Mouse (Mus musculus) R1 (cell line): ENCODE data around the gene Lrrc15.

Source experiments
- DNase-seq: peaks from one replicate; pipeline ENCODE4 v3.0.0-alpha.2; 2018; ENCODE audit warnings: low read depth, low spot score

Lrrc15 gene

DNA sequence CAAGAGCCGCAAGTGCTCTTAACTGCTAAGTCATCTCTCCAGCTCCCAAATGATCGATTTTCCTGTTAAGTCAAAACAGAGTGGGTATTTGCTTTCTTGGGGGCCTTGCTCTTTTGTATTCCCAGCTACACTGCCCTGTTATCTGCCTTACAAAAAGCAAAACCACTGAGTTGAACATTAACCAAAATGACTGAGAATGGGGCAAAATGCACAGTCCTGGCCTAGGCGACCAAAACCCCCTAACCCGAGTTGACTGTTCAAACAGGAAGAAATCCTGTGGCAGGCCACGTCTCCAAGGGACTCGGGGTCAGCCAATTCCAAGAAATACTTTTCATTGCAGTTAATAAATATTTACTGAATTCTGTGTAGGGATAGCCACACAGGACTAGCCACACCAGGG lies 44.3 kb downstream of the Lrrc15 start:
- DNase-seq, result no peak

GRCm38 (mm10) chr16:30236091-30236699 lies 46.9 kb downstream of the Lrrc15 start:
- peak; percentile 65 for DNase-seq

DNA sequence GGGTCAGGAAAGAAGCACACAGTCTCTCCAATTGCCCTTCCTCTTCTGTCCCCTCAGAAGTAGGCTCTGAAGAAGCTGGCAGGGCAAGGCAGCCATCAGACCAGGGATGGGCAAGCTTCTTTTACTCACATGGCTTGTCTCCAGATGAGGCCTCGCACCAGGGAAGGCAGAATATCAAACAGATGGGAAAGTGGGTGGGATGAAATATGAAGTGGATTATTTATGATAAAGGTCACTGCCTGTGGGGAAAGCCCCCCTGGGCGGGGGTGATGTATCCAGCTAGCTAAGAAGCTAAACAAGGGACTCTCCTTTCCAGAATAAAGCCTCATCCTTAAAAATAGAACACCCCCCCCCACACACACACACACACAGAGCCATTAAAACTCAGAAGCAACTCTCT lies 47.5 kb downstream of the Lrrc15 start:
- DNase-seq, result no peak

DNA sequence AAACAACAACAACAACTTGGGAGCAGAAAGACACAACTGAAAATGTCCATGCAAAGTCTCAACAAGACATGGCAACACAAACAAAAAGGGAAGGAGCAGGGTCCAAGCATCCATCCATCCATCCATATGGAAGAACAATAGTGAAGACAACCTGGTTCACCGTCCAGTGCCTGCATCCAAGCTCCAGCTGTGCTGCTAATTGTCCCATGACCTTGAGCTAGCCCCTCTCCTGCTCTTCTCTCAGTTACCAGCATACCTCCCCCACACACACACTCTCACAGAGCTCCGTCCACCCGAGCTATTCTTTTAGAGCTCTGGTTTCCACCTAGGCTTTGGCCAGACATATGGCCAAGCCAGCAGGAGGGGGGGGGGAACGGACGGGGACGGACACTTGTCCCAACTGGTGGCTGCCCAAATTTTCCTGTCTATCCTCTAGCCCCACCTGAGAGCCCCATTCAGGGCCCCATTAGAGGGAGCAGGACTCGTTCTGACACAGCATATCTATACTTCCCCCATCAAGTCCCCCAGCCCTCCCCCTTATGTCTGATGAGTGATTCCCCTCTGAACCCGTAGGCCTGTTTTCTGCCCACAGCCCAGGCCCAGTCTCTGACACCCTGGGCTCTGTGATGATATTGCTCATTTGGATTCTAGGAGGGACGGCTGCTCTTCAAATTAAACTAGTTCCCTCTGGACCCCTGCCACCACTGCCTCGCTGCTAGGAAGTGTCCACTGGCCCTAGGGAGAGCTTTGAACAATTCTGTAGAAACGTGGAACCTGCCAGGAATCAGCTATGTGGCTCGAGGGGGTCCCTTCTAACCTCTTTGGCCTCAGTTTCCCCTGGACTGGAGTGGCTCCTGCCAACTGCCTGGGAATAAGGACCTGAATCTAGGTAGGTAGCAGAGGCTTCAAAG lies 48.2 kb downstream of the Lrrc15 start:
- peak; percentile 47 for DNase-seq

GRCm38 (mm10) chr16:30234077-30234476 lies 49.0 kb downstream of the Lrrc15 start:
- no peak for DNase-seq

DNA sequence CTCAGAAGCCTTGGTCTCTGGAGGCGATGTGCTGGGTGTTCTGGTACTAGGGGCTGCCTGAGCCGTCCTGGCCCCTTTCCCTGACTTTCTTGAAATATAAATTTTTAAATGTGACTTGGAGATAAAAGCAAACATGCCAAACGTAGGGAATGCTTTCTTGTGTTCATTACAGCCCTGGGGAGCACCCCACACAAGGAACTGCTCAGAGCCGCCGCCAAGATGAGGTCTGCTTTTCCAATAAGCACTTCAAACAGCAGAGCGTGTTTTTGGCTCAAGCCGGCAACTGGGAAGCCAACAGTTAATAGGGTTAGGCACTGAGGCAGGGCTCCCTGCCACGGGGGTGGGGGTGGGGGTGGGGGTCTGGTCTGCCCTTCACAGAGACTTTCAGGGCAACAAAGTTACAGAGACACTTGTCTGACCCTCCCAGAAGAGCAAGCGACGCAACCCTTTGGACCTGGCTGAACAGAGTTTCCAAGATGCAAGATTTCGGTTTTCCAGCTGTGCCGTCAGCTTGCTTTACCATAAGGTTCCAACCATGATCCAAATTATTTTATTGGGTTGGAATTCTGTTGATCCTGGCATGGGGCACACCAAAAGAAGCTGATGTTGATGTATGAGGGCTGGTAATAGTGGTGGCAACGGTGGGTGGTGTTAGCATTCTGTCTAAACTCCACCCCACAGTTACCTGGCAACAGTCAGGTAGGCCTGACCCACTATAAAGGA lies 51.0 kb downstream of the Lrrc15 start:
- DNase-seq, result peak; percentile 54

GRCm38 (mm10) chr16:30227352-30227751 lies 55.7 kb downstream of the Lrrc15 start:
- DNase-seq, result no peak

- no peak for DNase-seq
Measured at GRCm38 (mm10) chr16:30221161-30221782, 61.8 kb downstream of the Lrrc15 start.
